Mouse (Mus musculus) embryo, embryonic 10.5 days (tissue): ENCODE results near the gene Inmt.

ENCODE experiments used
- DNase-seq: peaks from one replicate; pipeline ENCODE4 v3.0.0-alpha.2; 2015; ENCODE audit warnings: low spot score

The Inmt gene

GRCm38 (mm10) chr6:55169818-55170217 lies 5.0 kb downstream of the Inmt start:
- DNase-seq = no peak

- peak; percentile 89 for DNase-seq
Measured at GRCm38 (mm10) chr6:55166777-55167463, 7.9 kb downstream of the Inmt start.

GRCm38 (mm10) chr6:55163046-55163584 lies 11.7 kb downstream of the Inmt start:
- peak; percentile 7 for DNase-seq

GRCm38 (mm10) chr6:55161311-55161761 lies 13.5 kb downstream of the Inmt start:
- no peak for DNase-seq

- no peak for DNase-seq
Measured at GRCm38 (mm10) chr6:55159256-55159655, 15.6 kb downstream of the Inmt start.

GRCm38 (mm10) chr6:55152226-55152625 lies 22.6 kb downstream of the Inmt start:
- DNase-seq = no peak

- peak; percentile 16 for DNase-seq
Measured at GRCm38 (mm10) chr6:55146138-55146537, 28.7 kb downstream of the Inmt start.

- DNase-seq = no peak
Measured at GRCm38 (mm10) chr6:55145285-55145684, 29.6 kb downstream of the Inmt start.

- no peak for DNase-seq
Measured at GRCm38 (mm10) chr6:55138343-55138742, 36.5 kb downstream of the Inmt start.

GRCm38 (mm10) chr6:55133425-55133824 lies 41.4 kb downstream of the Inmt start:
- DNase-seq = peak; percentile 7

- DNase-seq = no peak
Measured at GRCm38 (mm10) chr6:55132794-55133193, 42.0 kb downstream of the Inmt start, which contains the start of gene Crhr2. Gene Crhr2, minus strand, starts transcription at chr6:55133016.

- no peak for DNase-seq
Measured at GRCm38 (mm10) chr6:55131301-55131700, 43.5 kb downstream of the Inmt start.

GRCm38 (mm10) chr6:55130631-55131030 lies 44.2 kb downstream of the Inmt start:
- DNase-seq = no peak

GRCm38 (mm10) chr6:55128391-55128790 lies 46.5 kb downstream of the Inmt start:
- no peak for DNase-seq

GRCm38 (mm10) chr6:55126576-55126975 lies 48.3 kb downstream of the Inmt start:
- no peak for DNase-seq

GRCm38 (mm10) chr6:55123056-55123455 lies 51.8 kb downstream of the Inmt start:
- no peak for DNase-seq
